Mouse (Mus musculus) liver, embryonic 14.5 days (tissue): Measurements from ENCODE around the gene Arhgef7. TPM values are rescaled to one million over a fixed set of nuclear protein-coding genes. Genes with fewer than 3 reads are reported as not detected.

Experiments
- ATAC-seq: fragments of 200-750 bp; cut with Nextera tagmentation; 2 replicates; pipeline ENCODE4 v1.8.0; 2017; ENCODE audit warnings: moderate number of reproducible peaks, mild to moderate bottlenecking, moderate library complexity; ENCODE audit not compliant: insufficient read depth
- DNase-seq, 3 experiments: peaks; one replicate each; pipeline ENCODE4 v3.0.0-alpha.2; 2012 to 2013; ENCODE audit warnings: low read depth in 3 of 3, low spot score in 3 of 3
- H3K27ac ChIP-seq: fragments of 300-500 bp; sonication (generic); 2 replicates; pipeline ENCODE4 v1.5.1; 2014; ENCODE audit warnings: moderate library complexity, mild to moderate bottlenecking, control low read depth, inconsistent platforms
- H3K27me3 ChIP-seq: fragments of 300-500 bp; sonication (generic); 2 replicates; pipeline ENCODE4 v1.6.1; 2014; ENCODE audit warnings: mild to moderate bottlenecking, low read length, moderate library complexity; ENCODE audit not compliant: control insufficient read depth, insufficient read depth
- H3K36me3 ChIP-seq: fragments of 300-500 bp; sonication (generic); replicated peaks from 2 replicates; pipeline ENCODE4 v1.6.1; 2014; ENCODE audit warnings: low read depth; ENCODE audit not compliant: control insufficient read depth, insufficient read depth
- H3K4me1 ChIP-seq, 2 experiments: fragments of 200-500 bp in 1 of 2; fragments of 300-500 bp in 1 of 2; sonication (generic) in 1 of 2; replicated peaks; 2 replicates each; pipeline ENCODE4 v1.6.1; 2012 to 2014; ENCODE audit warnings: antibody characterized with exemption in 1 of 2, inconsistent platforms in 1 of 2, low read length in 1 of 2; ENCODE audit not compliant: control insufficient read depth in 2 of 2, insufficient read depth in 2 of 2
- H3K4me2 ChIP-seq: fragments of 300-500 bp; sonication (generic); 2 replicates; pipeline ENCODE4 v1.6.1; 2014; ENCODE audit warnings: low read depth, mild to moderate bottlenecking, control low read depth, moderate library complexity
- H3K4me3 ChIP-seq, 2 experiments: fragments of 200-500 bp in 1 of 2; fragments of 300-500 bp in 1 of 2; sonication (generic) in 1 of 2; 2 replicates each; pipeline ENCODE4 v1.5.1; 2012 to 2014; ENCODE audit warnings: low read depth in 2 of 2, low read length in 2 of 2, mild to moderate bottlenecking in 2 of 2, control low read depth in 1 of 2, inconsistent platforms in 1 of 2, moderate library complexity in 1 of 2; ENCODE audit not compliant: insufficient read depth in 1 of 2
- H3K9ac ChIP-seq: fragments of 300-500 bp; sonication (generic); replicated peaks from 2 replicates; pipeline ENCODE4 v1.6.1; 2014; ENCODE audit warnings: mild to moderate bottlenecking, control low read depth, moderate library complexity
- H3K9me3 ChIP-seq: fragments of 300-500 bp; sonication (generic); 2 replicates; pipeline ENCODE4 v1.6.1; 2016; ENCODE audit warnings: low read length, mixed read lengths; ENCODE audit not compliant: control insufficient read depth
- CTCF ChIP-seq: IDR thresholded peaks from 2 replicates; pipeline ENCODE4 v1.5.1; 2016; ENCODE audit warnings: antibody characterized with exemption, low read depth, control low read depth
- EP300 ChIP-seq: IDR thresholded peaks from 2 replicates; pipeline ENCODE4 v1.6.1; 2016; ENCODE audit warnings: antibody characterized with exemption, low read depth
- WGBS: fragments of 180-500 bp; shearing (Covaris S2); extraction: QIAGEN DNeasy Blood & Tissue Kit; methylation state at CpG from one replicate; pipeline ENCODE4 v1.1.7; 2014; ENCODE audit not compliant: insufficient replicate concordance; 5-methylcytosine and 5-hydroxymethylcytosine counted together
- polyA plus RNA-seq, 2 experiments: library from polyadenylated mRNA; depleted of rRNA in 1 of 2; stranded (reverse) in 1 of 2; unstranded in 1 of 2; fragments of >200 nt; fragmentation: Nextera tagmentation in 1 of 2; extraction: Ambion mirVana in 1 of 2; gene quantifications; 2 replicates each; pipeline versions ENCODE4 v1.2.1 to v1.2.3; 2012 to 2014

Arhgef7 gene
- polyA plus RNA-seq, 2 experiments: 6.5 to 7.0 TPM

- no peak overlapping the region for H3K4me3 ChIP-seq
- no peaks in the 10 kb centered on the region for H3K9me3 ChIP-seq
- DNase-seq: no peak
- TF ChIP-seq CTCF: no peak
- TF ChIP-seq EP300: no peak
- no peak overlapping the region for H3K9ac ChIP-seq
- H3K36me3 ChIP-seq: no peaks in the 10 kb centered on the region; the same call in none of the 2 replicates
- H3K4me1 ChIP-seq: no peaks in the 10 kb centered on the region
- H3K27me3 ChIP-seq: no peaks in the 10 kb centered on the region
- no peak overlapping the region for H3K4me2 ChIP-seq
- WGBS: 57% methylated on average over 5 of the region's 5 CpGs
- no peak for ATAC-seq
- no peak overlapping the region for H3K27ac ChIP-seq
Observed at GRCm38 (mm10) chr8:11808047-11808446, 80.5 kb downstream of the Arhgef7 start.

- no peak overlapping the region for H3K4me2 ChIP-seq
- TF ChIP-seq EP300 (no peak), CTCF (no peak)
- no peak for ATAC-seq
- no peak overlapping the region for H3K27ac ChIP-seq
- no peaks in the 10 kb centered on the region; the same call in none of the 2 replicates for H3K36me3 ChIP-seq
- H3K27me3 ChIP-seq: no peaks in the 10 kb centered on the region
- WGBS: 78% methylated on average over 5 of the region's 5 CpGs
- no peak for DNase-seq
- no peak overlapping the region for H3K9ac ChIP-seq
- no peaks in the 10 kb centered on the region for H3K9me3 ChIP-seq
- 0 out of 4 replicates have a peak, but pooled peaks cover 0 to 2% of the 10 kb centered on the region in 2 experiments for H3K4me1 ChIP-seq
- H3K4me3 ChIP-seq: no peak overlapping the region
Observed at GRCm38 (mm10) chr8:11810426-11810825, 82.9 kb downstream of the Arhgef7 start.

- no peak for DNase-seq
- no peak overlapping the region for H3K27ac ChIP-seq
- TF ChIP-seq CTCF (no peak), EP300 (no peak)
- H3K9ac ChIP-seq: no peak overlapping the region
- H3K4me3 ChIP-seq: no peak overlapping the region
- 0 out of 4 replicates have a peak, but pooled peaks cover 0 to 2% of the 10 kb centered on the region in 2 experiments for H3K4me1 ChIP-seq
- H3K27me3 ChIP-seq: no peaks in the 10 kb centered on the region
- no peak overlapping the region for H3K4me2 ChIP-seq
- WGBS: 70% methylated on average over 7 of the region's 7 CpGs
- H3K36me3 ChIP-seq: no peaks in the 10 kb centered on the region; the same call in none of the 2 replicates
- no peak for ATAC-seq
- no peaks in the 10 kb centered on the region for H3K9me3 ChIP-seq
Observed at GRCm38 (mm10) chr8:11813801-11814200, 86.3 kb downstream of the Arhgef7 start.

GRCm38 (mm10) chr8:11815206-11815605, 87.7 kb downstream of the Arhgef7 start:
- no peak for DNase-seq
- no peaks in the 10 kb centered on the region for H3K9me3 ChIP-seq
- H3K27me3 ChIP-seq: no peaks in the 10 kb centered on the region
- no peak overlapping the region for H3K9ac ChIP-seq
- no peak overlapping the region for H3K4me3 ChIP-seq
- 71% methylated on average over 7 of the region's 7 CpGs for WGBS
- no peak overlapping the region for H3K4me2 ChIP-seq
- no peak overlapping the region for H3K27ac ChIP-seq
- TF ChIP-seq EP300 (no peak), CTCF (peak; percentile 39)
- peaks cover 2% of the 10 kb centered on the region; the same call in 1 of the 2 replicates for H3K36me3 ChIP-seq
- 0 out of 4 replicates have a peak, but pooled peaks cover 0 to 2% of the 10 kb centered on the region in 2 experiments for H3K4me1 ChIP-seq
- ATAC-seq: no peak

- no peak overlapping the region for H3K9ac ChIP-seq
- H3K4me2 ChIP-seq: no peak overlapping the region
- no peaks in the 10 kb centered on the region for H3K27me3 ChIP-seq
- no peak for TF ChIP-seq EP300
- TF ChIP-seq CTCF: no peak
- no peak for DNase-seq
- H3K9me3 ChIP-seq: no peaks in the 10 kb centered on the region
- no peak for ATAC-seq
- 72% methylated on average over 5 of the region's 5 CpGs for whole genome bisulfite sequencing
- H3K36me3 ChIP-seq: peaks cover 4% of the 10 kb centered on the region; the same call in 1 of the 2 replicates
- no peak overlapping the region for H3K4me3 ChIP-seq
- no peaks in the 10 kb centered on the region for H3K4me1 ChIP-seq
- H3K27ac ChIP-seq: no peak overlapping the region
Observed at GRCm38 (mm10) chr8:11820136-11820535, 92.6 kb downstream of the Arhgef7 start.
